Mouse (Mus musculus) hindbrain, embryonic 16.5 days (tissue): Measurements from ENCODE around the gene Lysmd1. TPM values are rescaled to one million over a fixed set of nuclear protein-coding genes. Genes with fewer than 3 reads are reported as not detected.
"Not testable (repeated sequence)": the region's sequence is repeated elsewhere in the genome, so short reads cannot be mapped to it uniquely, and the experiment has no call there.

ENCODE experiments used
- ATAC-seq: fragments of 200-750 bp; cut with Nextera tagmentation; 2 replicates; pipeline ENCODE4 v1.8.0; 2017; ENCODE audit warnings: moderate TSS enrichment, moderate library complexity
- H3K27ac ChIP-seq: fragments of 300-500 bp; sonication (generic); 2 replicates; pipeline ENCODE4 v1.5.1; 2014; ENCODE audit warnings: low read depth, mild to moderate bottlenecking, control low read depth, low read length, moderate library complexity
- H3K27me3 ChIP-seq: fragments of 300-500 bp; sonication (generic); replicated peaks from 2 replicates; pipeline ENCODE4 v1.6.1; 2014; ENCODE audit warnings: low read length; ENCODE audit not compliant: control insufficient read depth, insufficient read depth
- H3K36me3 ChIP-seq: fragments of 300-500 bp; sonication (generic); 2 replicates; pipeline ENCODE4 v1.6.1; 2014; ENCODE audit warnings: mild to moderate bottlenecking, low read length, moderate library complexity, mixed read lengths; ENCODE audit not compliant: control insufficient read depth, insufficient read depth
- H3K4me1 ChIP-seq: fragments of 300-500 bp; sonication (generic); 2 replicates; pipeline ENCODE4 v1.6.1; 2014; ENCODE audit warnings: low read depth, low read length; ENCODE audit not compliant: control insufficient read depth, insufficient read depth
- H3K4me2 ChIP-seq: fragments of 300-500 bp; sonication (generic); 2 replicates; pipeline ENCODE4 v1.6.1; 2014; ENCODE audit warnings: mild to moderate bottlenecking, low read length, control low read depth, moderate library complexity
- H3K4me3 ChIP-seq: fragments of 300-500 bp; sonication (generic); 2 replicates; pipeline ENCODE4 v1.5.1; 2014; ENCODE audit warnings: mild to moderate bottlenecking, low read length, control low read depth, moderate library complexity
- H3K9ac ChIP-seq: fragments of 300-500 bp; sonication (generic); 2 replicates; pipeline ENCODE4 v1.6.1; 2014; ENCODE audit warnings: low read depth, mild to moderate bottlenecking, control low read depth, low read length, moderate library complexity
- H3K9me3 ChIP-seq: fragments of 300-500 bp; sonication (generic); 2 replicates; pipeline ENCODE4 v1.6.1; 2014; ENCODE audit warnings: mild to moderate bottlenecking, low read length, moderate library complexity; ENCODE audit not compliant: control insufficient read depth
- WGBS: fragments of 180-500 bp; shearing (Covaris S2); extraction: QIAGEN DNeasy Blood & Tissue Kit; methylation state at CpG from one replicate; pipeline ENCODE4 v1.1.7; 2014; 5-methylcytosine and 5-hydroxymethylcytosine counted together
- polyA plus RNA-seq: library from polyadenylated mRNA; unstranded; fragments of >200 nt; fragmentation: Nextera tagmentation; extraction: Ambion mirVana; gene quantifications from 2 replicates; pipeline ENCODE4 v1.2.1, GENCODE M21; 2015

Gene Lysmd1
- polyA plus RNA-seq, result 51.9 and 52.3 TPM in 2 replicates

DNA sequence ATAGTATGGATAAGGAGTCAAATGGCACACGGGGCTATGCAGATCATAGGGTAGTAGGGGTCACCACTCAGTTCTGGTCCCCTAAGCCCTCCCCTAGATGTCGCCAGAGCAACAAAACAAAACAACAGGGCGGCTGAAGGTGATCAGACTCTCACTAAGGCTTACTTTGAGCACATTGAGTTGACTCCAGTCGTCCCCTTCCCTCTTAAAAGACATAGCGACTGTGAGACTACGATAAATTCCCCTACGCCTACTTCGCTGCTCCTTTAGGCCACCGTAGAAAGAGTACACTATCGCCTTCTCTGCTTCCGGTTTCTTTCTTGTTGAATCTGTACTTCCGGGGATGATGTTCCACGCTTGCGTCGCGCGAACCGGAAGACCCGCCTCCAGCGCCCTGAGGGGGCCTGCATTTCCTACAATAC, at the start of gene Lysmd1, which contains the start of gene Scnm1:
Gene Lysmd1 (plus strand): TSS at position 409 of the 422 bp plus-strand sequence.
Gene Scnm1 (minus strand): TSS at position 332 of the 422 bp plus-strand sequence.
- 0% methylated on average over 20 of the region's 20 CpGs for WGBS
- peak; percentile 96 for ATAC-seq
- no peaks in the 10 kb centered on the region for H3K27me3 ChIP-seq
- no peaks in the 10 kb centered on the region for H3K9me3 ChIP-seq
- peak within 1 kb of the TSS; percentile 88 for H3K4me2 ChIP-seq
- peaks cover 20% of the 10 kb centered on the region for H3K4me1 ChIP-seq
- peak within 1 kb of the TSS; percentile 15 for H3K27ac ChIP-seq
- H3K36me3 ChIP-seq, result peaks cover 5% of the 10 kb centered on the region; the same call in 1 of the 2 replicates
- peak within 1 kb of the TSS; percentile 59 for H3K9ac ChIP-seq
- peak within 1 kb of the TSS; percentile 45 for H3K4me3 ChIP-seq

DNA sequence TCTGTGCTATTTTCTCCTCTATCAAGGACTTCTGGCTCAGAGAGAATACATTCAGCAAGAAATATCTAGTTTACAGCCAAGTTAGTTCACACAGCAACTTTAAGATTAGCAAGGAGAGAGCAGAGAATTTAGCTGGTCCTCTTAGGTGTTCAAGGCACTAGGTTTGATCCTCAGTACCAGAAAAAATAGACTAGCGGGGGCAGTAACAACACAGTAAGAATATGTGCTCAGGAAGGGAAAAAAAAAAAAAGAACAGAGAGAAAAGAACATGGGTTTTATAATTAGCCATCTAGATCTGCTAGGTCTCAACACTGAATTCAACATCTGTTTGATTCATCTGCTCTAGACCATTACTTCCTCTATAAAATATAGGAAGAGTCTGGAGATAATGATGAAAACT, 45.8 kb upstream of the Lysmd1 start:
- ATAC-seq, result no peak
- WGBS, result 94% methylated on average over 1 of the region's 1 CpGs
- no peaks in the 10 kb centered on the region for H3K9me3 ChIP-seq

GRCm38 (mm10) chr3:95100854-95101253, 33.0 kb upstream of the Lysmd1 start:
- no peaks in the 10 kb centered on the region for H3K27me3 ChIP-seq
- H3K4me3 ChIP-seq, result no peak overlapping the region
- H3K9me3 ChIP-seq, result no peaks in the 10 kb centered on the region
- H3K9ac ChIP-seq, result no peak overlapping the region
- ATAC-seq, result no peak
- no peaks in the 10 kb centered on the region; the same call in 1 of the 2 replicates for H3K36me3 ChIP-seq
- H3K4me2 ChIP-seq, result no peak overlapping the region
- H3K4me1 ChIP-seq, result peaks cover 8% of the 10 kb centered on the region
- 58% methylated on average over 2 of the region's 2 CpGs for WGBS
- H3K27ac ChIP-seq, result no peak overlapping the region

More for the DNA sequence above, 45.8 kb upstream of the Lysmd1 start:
- Histone ChIP-seq H3K4me3 (no peak overlapping the region), H3K9ac (no peak overlapping the region), H3K4me1 (no peaks in the 10 kb centered on the region), H3K4me2 (no peak overlapping the region), H3K36me3 (no peaks in the 10 kb centered on the region), H3K27me3 (no peaks in the 10 kb centered on the region), H3K27ac (no peak overlapping the region)

- no peak for ATAC-seq
- peaks cover 8% of the 10 kb centered on the region for H3K4me1 ChIP-seq
- peak overlapping the region; percentile 70 for H3K4me2 ChIP-seq
- H3K27me3 ChIP-seq, result no peaks in the 10 kb centered on the region
- H3K4me3 ChIP-seq, result peak overlapping the region; percentile 79
- no peaks in the 10 kb centered on the region; the same call in 1 of the 2 replicates for H3K36me3 ChIP-seq
- H3K27ac ChIP-seq, result no peak overlapping the region
- WGBS, result 76% methylated on average over 4 of the region's 4 CpGs
- H3K9me3 ChIP-seq, result no peaks in the 10 kb centered on the region
- H3K9ac ChIP-seq, result peak overlapping the region; percentile 83
These were observed 28.8 kb upstream of the Lysmd1 start for GRCm38 (mm10) chr3:95105121-95105520.

GRCm38 (mm10) chr3:95105586-95106337, 28.1 kb upstream of the Lysmd1 start:
- H3K4me1 ChIP-seq, result peaks cover 8% of the 10 kb centered on the region
- H3K27me3 ChIP-seq, result no peaks in the 10 kb centered on the region
- H3K9ac ChIP-seq, result peak overlapping the region; percentile 83
- ATAC-seq, result no peak; the same call in 1 of the 2 replicates
- H3K4me2 ChIP-seq, result peak overlapping the region; percentile 70
- peak overlapping the region; percentile 79 for H3K4me3 ChIP-seq
- no peaks in the 10 kb centered on the region for H3K9me3 ChIP-seq
- under 1% methylated on average over 16 of the region's 16 CpGs for WGBS
- H3K36me3 ChIP-seq, result no peaks in the 10 kb centered on the region; the same call in 1 of the 2 replicates
- peak overlapping the region; percentile 78 for H3K27ac ChIP-seq

DNA sequence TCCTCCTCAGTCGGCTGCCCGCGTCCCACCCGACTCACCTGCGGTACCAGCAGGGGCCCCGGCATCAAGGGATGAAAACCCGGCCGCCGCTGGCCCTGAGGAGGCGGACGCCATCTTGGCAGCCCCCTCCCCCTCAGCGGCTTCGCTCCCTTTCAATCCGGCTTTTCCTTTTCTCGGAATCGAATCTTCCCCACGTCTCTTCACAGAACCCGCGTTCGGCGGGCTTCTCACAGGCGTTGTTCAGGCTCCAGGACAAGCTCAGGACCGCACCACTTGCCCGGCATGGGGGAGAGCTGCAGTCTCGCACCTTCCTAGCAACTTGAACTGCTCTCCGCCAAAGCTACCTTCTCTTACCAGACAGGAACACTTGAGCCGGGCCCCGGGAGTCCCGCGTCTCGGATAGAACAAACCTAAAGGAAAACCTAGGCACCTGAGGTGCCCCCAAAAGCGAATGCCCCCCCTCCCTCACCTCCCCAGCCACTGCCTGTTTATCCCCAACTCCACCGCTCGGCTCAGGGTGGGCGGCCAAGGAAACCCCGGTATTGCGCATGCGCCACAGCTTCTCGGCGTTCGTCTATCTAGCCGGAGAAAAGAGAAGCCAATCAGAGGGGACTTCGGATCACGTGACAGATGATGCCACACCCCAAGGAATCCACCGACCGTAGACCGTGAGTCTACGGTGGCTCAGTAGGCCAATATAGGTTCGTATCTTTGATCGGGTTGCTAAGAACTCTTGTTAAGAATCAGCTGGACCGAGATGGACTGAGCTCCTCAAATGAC, 27.4 kb upstream of the Lysmd1 start, which contains the start of gene Pip5k1a:
Gene Pip5k1a (minus strand): TSS at position 593 of the 780 bp plus-strand sequence.
- Histone ChIP-seq H3K27ac (peak within 1 kb of the TSS; percentile 78), H3K9ac (peak within 1 kb of the TSS; percentile 83), H3K4me2 (peak within 1 kb of the TSS; percentile 70), H3K27me3 (no peaks in the 10 kb centered on the region), H3K9me3 (no peaks in the 10 kb centered on the region), H3K4me1 (peaks cover 8% of the 10 kb centered on the region), H3K4me3 (peak within 1 kb of the TSS; percentile 79), H3K36me3 (no peaks in the 10 kb centered on the region; the same call in 1 of the 2 replicates)
- ATAC-seq, result peak; percentile 92
- WGBS, result under 1% methylated on average over 51 of the region's 51 CpGs

GRCm38 (mm10) chr3:95107308-95107707, 26.6 kb upstream of the Lysmd1 start:
- peaks cover 12% of the 10 kb centered on the region for H3K4me1 ChIP-seq
- not testable (repeated sequence) for H3K36me3 ChIP-seq, ATAC-seq, H3K9ac ChIP-seq, H3K9me3 ChIP-seq, H3K27me3 ChIP-seq, H3K27ac ChIP-seq
- H3K4me2 ChIP-seq, result peak overlapping the region; percentile 64
- H3K4me3 ChIP-seq, result peak overlapping the region; percentile 79

DNA sequence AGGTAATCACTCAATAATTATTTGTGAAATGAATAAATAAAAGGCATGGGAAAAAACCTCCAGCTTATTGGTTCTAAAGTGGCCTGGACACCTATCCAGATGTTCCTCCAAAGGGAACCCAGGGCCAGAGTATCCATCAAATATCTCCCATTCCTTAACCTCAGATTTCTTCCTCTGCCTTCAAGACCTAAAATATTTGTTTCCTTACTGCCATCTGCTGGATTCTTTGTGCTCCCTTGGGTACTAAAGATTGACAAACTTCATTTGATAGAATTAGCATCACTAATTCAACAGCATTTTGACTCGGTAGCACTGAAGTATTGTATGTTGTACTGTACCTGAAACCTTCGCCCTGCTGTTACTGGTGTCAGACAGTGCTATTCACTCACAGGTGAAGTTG, 26.0 kb upstream of the Lysmd1 start:
- ATAC-seq, result no peak
- H3K4me2 ChIP-seq, result no peak overlapping the region
- WGBS, result 71% methylated on average over 2 of the region's 2 CpGs
- no peaks in the 10 kb centered on the region for H3K9me3 ChIP-seq
- H3K9ac ChIP-seq, result no peak overlapping the region
- H3K4me3 ChIP-seq, result no peak overlapping the region
- no peak overlapping the region for H3K27ac ChIP-seq
- H3K4me1 ChIP-seq, result peaks cover 16% of the 10 kb centered on the region
- H3K27me3 ChIP-seq, result no peaks in the 10 kb centered on the region
- H3K36me3 ChIP-seq, result no peaks in the 10 kb centered on the region; the same call in 1 of the 2 replicates
